In the genomic region with DNA sequence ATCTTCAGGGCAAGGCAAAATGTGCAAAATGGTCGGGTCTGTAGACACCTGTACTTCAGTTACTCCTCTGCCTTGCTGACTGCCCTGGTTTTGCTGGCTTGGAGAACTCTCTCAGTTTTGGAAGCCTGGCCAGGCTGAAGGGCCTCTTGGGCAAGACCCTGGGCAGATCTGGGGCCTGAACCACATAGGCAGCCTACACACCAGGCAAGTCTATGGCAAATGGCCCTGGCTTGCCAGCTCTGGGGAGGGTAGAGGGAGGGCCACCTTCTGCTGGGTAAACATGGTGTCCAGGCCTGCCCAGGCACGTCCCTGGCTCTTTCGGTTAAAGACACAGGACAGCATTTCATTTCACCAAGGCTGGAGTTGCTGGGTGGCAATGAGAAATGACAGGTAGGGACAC, we compare ENCODE assay signal across 9 mouse cellular contexts. TPM values are rescaled to one million over a fixed set of nuclear protein-coding genes. Genes with fewer than 3 reads are reported as not detected.
DNase-seq lines count a peak whose midpoint lies in the region; ATAC-seq and TF ChIP-seq lines count a peak whose summit lies in the region.
"Had no signal": no experiment of that assay in that cellular context is flagged by ENCODE, and none has a peak within 500 bp of the region (broad histone marks: within the 10 kb centered on the region; RNA-seq: fewer than 3 reads in every experiment).

No protein-coding gene starts in this region.

- no peak for TF ChIP-seq CTCF in E14TG2a.4 (conservative IDR thresholded peaks at IDR 0.05; ENCODE audit: low read length)

- H3K4me2 ChIP-seq in heart, embryonic 11.5 days = no peak overlapping the region
- no peak overlapping the region for H3K4me2 ChIP-seq in lung, embryonic 16.5 days (ENCODE audit: low read depth, low read length)
- H3K4me2 ChIP-seq: liver, embryonic 15.5 days had no signal

- DNase-seq in heart, adult 8-10 months (ENCODE audit: low spot score) = no peak
- no peak for DNase-seq in embryonic facial prominence, embryonic 10.5 days (ENCODE audit: low spot score)
- DNase-seq in right cerebral cortex, adult 18-20 months = no peak
- no peak for DNase-seq in thymus, postnatal 36 days
- no peak for DNase-seq in frontal cortex, postnatal 14 days (ENCODE audit: low spot score in 2 of 2)

- H3K27ac ChIP-seq in heart, embryonic 11.5 days (ENCODE audit: low read depth, low read length) = 0 out of 2 replicates have a peak overlapping the region, but pooled peaks have one; percentile 7
- H3K27ac ChIP-seq in embryonic facial prominence, embryonic 10.5 days (replicated peaks) = peak overlapping the region; percentile 69
- H3K27ac ChIP-seq in lung, embryonic 16.5 days (ENCODE audit: low read length) = peak overlapping the region; percentile 44
- H3K27ac ChIP-seq: liver, embryonic 15.5 days had no signal

- peak overlapping the region; percentile 16; the same call in 1 of the 2 replicates for H3K9ac ChIP-seq in heart, embryonic 11.5 days (ENCODE audit: low read depth, low read length)
- no peak overlapping the region for H3K9ac ChIP-seq in lung, embryonic 16.5 days (ENCODE audit: low read length)
- H3K9ac ChIP-seq: liver, embryonic 15.5 days had no signal

- H3K4me1 ChIP-seq in heart, embryonic 11.5 days (ENCODE audit: control insufficient read depth, insufficient read depth, low read length) = peaks cover 94% of the 10 kb centered on the region
- H3K4me1 ChIP-seq in E14TG2a.4 (replicated peaks; ENCODE audit: low read depth, low read length) = peaks cover 32% of the 10 kb centered on the region
- H3K4me1 ChIP-seq in embryonic facial prominence, embryonic 10.5 days = peaks cover 100% of the 10 kb centered on the region
- peaks cover 82% of the 10 kb centered on the region for H3K4me1 ChIP-seq in lung, embryonic 16.5 days (replicated peaks; ENCODE audit: control insufficient read depth, insufficient read depth, low read length)

- no peaks in the 10 kb centered on the region for H3K27me3 ChIP-seq in heart, embryonic 11.5 days (ENCODE audit: control insufficient read depth, insufficient read depth, low read length)
- peaks cover 6% of the 10 kb centered on the region for H3K27me3 ChIP-seq in E14TG2a.4 (ENCODE audit: insufficient read depth, low read length)
- no peaks in the 10 kb centered on the region for H3K27me3 ChIP-seq in embryonic facial prominence, embryonic 10.5 days (replicated peaks; ENCODE audit: low read depth, poor library complexity, severe bottlenecking)
- H3K27me3 ChIP-seq in lung, embryonic 16.5 days (ENCODE audit: control insufficient read depth, insufficient read depth, low read depth, low read length) = no peaks in the 10 kb centered on the region
- H3K27me3 ChIP-seq: liver, embryonic 15.5 days had no signal

- H3K9me3 ChIP-seq in heart, embryonic 11.5 days (replicated peaks; ENCODE audit: control insufficient read depth, low read length) = no peaks in the 10 kb centered on the region
- no peaks in the 10 kb centered on the region for H3K9me3 ChIP-seq in E14TG2a.4 (ENCODE audit: low read length)
- H3K9me3 ChIP-seq in embryonic facial prominence, embryonic 10.5 days = no peaks in the 10 kb centered on the region
- no peaks in the 10 kb centered on the region for H3K9me3 ChIP-seq in lung, embryonic 16.5 days (ENCODE audit: control insufficient read depth, low read length)
- H3K9me3 ChIP-seq: liver, embryonic 15.5 days had no signal

- no peak for ATAC-seq in heart, embryonic 11.5 days (replicated peaks; ENCODE audit: insufficient number of reproducible peaks, low FRiP score, low TSS enrichment)
- no peak; the same call in 1 of the 2 replicates for ATAC-seq in lung, embryonic 16.5 days (ENCODE audit: low read depth)

- no peak overlapping the region for H3K4me3 ChIP-seq in heart, embryonic 11.5 days (ENCODE audit: low read depth, low read length)
- 0 out of 2 replicates have a peak overlapping the region, but pooled peaks have one; percentile 0 for H3K4me3 ChIP-seq in E14TG2a.4 (replicated peaks; ENCODE audit: low read length)
- no peak overlapping the region for H3K4me3 ChIP-seq in embryonic facial prominence, embryonic 10.5 days
- H3K4me3 ChIP-seq in lung, embryonic 16.5 days (ENCODE audit: low read length) = no peak overlapping the region
- H3K4me3 ChIP-seq: liver, embryonic 15.5 days had no signal

- H3K36me3 ChIP-seq in heart, embryonic 11.5 days (ENCODE audit: control insufficient read depth, insufficient read depth, low read length) = no peaks in the 10 kb centered on the region
- H3K36me3 ChIP-seq in E14TG2a.4 (ENCODE audit: insufficient read depth, low read length) = no peaks in the 10 kb centered on the region
- peaks cover 29% of the 10 kb centered on the region for H3K36me3 ChIP-seq in embryonic facial prominence, embryonic 10.5 days (replicated peaks)
- no peaks in the 10 kb centered on the region for H3K36me3 ChIP-seq in lung, embryonic 16.5 days (ENCODE audit: control insufficient read depth, insufficient read depth, low read length)
- H3K36me3 ChIP-seq: liver, embryonic 15.5 days had no signal

- WGBS in heart, embryonic 11.5 days (ENCODE audit: insufficient replicate concordance) = 74% methylated on average over 3 of the region's 3 CpGs
- 79% methylated on average over 3 of the region's 3 CpGs for WGBS in embryonic facial prominence, embryonic 10.5 days
- whole genome bisulfite sequencing in lung, embryonic 16.5 days = 55% methylated on average over 3 of the region's 3 CpGs

RNA-seq across cellular contexts. Expression of gene Zmiz1, which starts 17.5 kb away (rescaled TPM):
- polyA plus RNA-seq in heart, embryonic 11.5 days (2014; fragmentation: Nextera tagmentation; extraction: Ambion mirVana) = 34.9 and 36.2 TPM in 2 replicates
- 10 to 100 TPM; 34.7 to 44.1 (median 40.4) TPM for total RNA-seq in heart, adult 8-10 months (2022)
- polyA plus RNA-seq in embryonic facial prominence, embryonic 10.5 days (2016; fragmentation: Nextera tagmentation; extraction: Ambion mirVana) = 42.8 and 45.6 TPM in 2 replicates
- polyA plus RNA-seq in lung, embryonic 16.5 days (2015; fragmentation: Nextera tagmentation; extraction: Ambion mirVana) = 20.4 and 22.4 TPM in 2 replicates

Comparison
In these comparisons a context has a peak if more than half of its experiments do, and no peak if none do; other contexts are left out.
1. H3K27ac ChIP-seq: peak in every context shown above with its lines; median percentile 69 in embryonic facial prominence, embryonic 10.5 days; 44 in lung, embryonic 16.5 days; 7 in heart, embryonic 11.5 days.